Mouse (Mus musculus): ENCODE data around the gene Nr2e3.

DNA sequence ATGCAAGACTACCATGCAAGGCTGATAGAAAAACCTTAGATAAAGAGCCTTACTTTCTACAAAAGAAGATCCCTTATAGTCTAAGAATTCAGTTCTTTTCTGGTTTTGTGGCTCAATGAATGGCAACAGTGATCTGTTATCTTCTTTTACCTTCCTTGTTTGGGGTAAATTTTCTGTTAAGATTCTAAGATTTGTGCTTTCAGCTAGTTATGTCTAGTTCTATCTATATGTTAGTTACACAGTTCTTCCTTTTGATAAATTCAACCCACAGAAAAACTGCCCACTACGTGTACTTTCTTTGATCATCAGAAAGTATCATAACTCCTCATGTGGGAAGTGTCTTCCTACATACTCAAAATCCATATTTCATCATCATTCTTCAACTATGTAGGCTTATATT is 45.7 kb downstream of the Nr2e3 start:
- TF ChIP-seq CTCF (IDR thresholded peaks at IDR 0.05; ENCODE audit: low read depth, low read length) (no peak), GATA1 (IDR thresholded peaks at IDR 0.05; ENCODE audit: borderline replicate concordance, low read length) (no peak)
